17 mouse cellular contexts compared by ENCODE assay signal in genomic region chr14:102885240-102885598, GRCm38 (mm10).
"Had no signal": no experiment of that assay in that cellular context is flagged by ENCODE, and none has a peak within 500 bp of the region (broad histone marks: within the 10 kb centered on the region; RNA-seq: fewer than 3 reads in every experiment).

No protein-coding gene starts in this region.

- H3K9me3 ChIP-seq: kidney, embryonic 15.5 days; limb, embryonic 15.5 days; liver, embryonic 12.5 days; midbrain, embryonic 10.5 days; neural tube, embryonic 13.5 days had no signal

- H3K27ac ChIP-seq: kidney, embryonic 15.5 days; limb, embryonic 15.5 days; liver, embryonic 12.5 days; midbrain, embryonic 10.5 days; neural tube, embryonic 13.5 days; stomach, postnatal 0 days had no signal

- H3K4me1 ChIP-seq: liver, embryonic 12.5 days; midbrain, embryonic 10.5 days had no signal

- H3K27me3 ChIP-seq: kidney, embryonic 15.5 days; limb, embryonic 15.5 days; liver, embryonic 12.5 days; neural tube, embryonic 13.5 days had no signal

- H3K36me3 ChIP-seq: kidney, embryonic 15.5 days; limb, embryonic 15.5 days; liver, embryonic 12.5 days; midbrain, embryonic 10.5 days; neural tube, embryonic 13.5 days had no signal

- H3K4me3 ChIP-seq: kidney, embryonic 15.5 days; limb, embryonic 15.5 days; liver, embryonic 12.5 days; midbrain, embryonic 10.5 days; neural tube, embryonic 13.5 days had no signal

- DNase-seq: kidney, adult 2 months; kidney, postnatal 14 days; layer of hippocampus, adult 9-11 months; layer of hippocampus, postnatal 36 days; lung, embryonic 14.5 days; lung, postnatal 10 days; lung, postnatal 4 days; right cerebral cortex, postnatal 14 days; thymus, adult 2 months; thymus, postnatal 4 days had no signal

- ATAC-seq: liver, embryonic 12.5 days; midbrain, embryonic 16.5 days had no signal

- H3K9ac ChIP-seq: kidney, embryonic 15.5 days; limb, embryonic 15.5 days; liver, embryonic 12.5 days; lung, embryonic 14.5 days; neural tube, embryonic 13.5 days had no signal
